Mouse (Mus musculus) heart, adult 2 months (tissue): Measurements from ENCODE around the gene Ap4b1.
A peak's percentile ranks its signal among the peaks of the same experiment; 100 is the strongest.

Experiments used
- CTCF ChIP-seq: fragments of 200-600 bp; IDR thresholded peaks from 2 replicates; pipeline ENCODE4 v1.8.1; 2022; ENCODE audit warnings: antibody characterized with exemption, mild to moderate bottlenecking, moderate library complexity
- EP300 ChIP-seq: fragments of 200-500 bp; IDR thresholded peaks from 2 replicates; pipeline ENCODE4 v1.6.1; 2011; ENCODE audit warnings: low read depth, low read length, control low read depth; ENCODE audit not compliant: insufficient read depth
- POLR2A ChIP-seq: fragments of 200-500 bp; IDR thresholded peaks from 2 replicates; pipeline ENCODE4 v1.6.1; 2011; ENCODE audit warnings: mild to moderate bottlenecking, low read depth, low read length, control low read depth; ENCODE audit not compliant: insufficient read depth

GRCm38 (mm10) chr3:103792566-103792965, 16.8 kb upstream of the Ap4b1 start:
- no peak for TF ChIP-seq POLR2A
- 0 out of 2 replicates have a peak, but pooled peaks have one; percentile 12 for TF ChIP-seq EP300
- TF ChIP-seq CTCF: no peak
